Mouse (Mus musculus): ENCODE data around the gene Celf2.

GRCm38 (mm10) chr2:7088536-7088935, 420.8 kb downstream of the Celf2 start:
- TF ChIP-seq CTCF (IDR thresholded peaks at IDR 0.05; ENCODE audit: extremely low read depth, insufficient read depth, insufficient read length, insufficient replicate concordance) = no peak
- TF ChIP-seq POLR2A (IDR thresholded peaks at IDR 0.05; ENCODE audit: low read depth, low read length) = no peak
